Mouse (Mus musculus) adrenal gland, adult 2 months (tissue): Measurements from ENCODE around the gene Eif2s2. TPM values are rescaled to one million over a fixed set of nuclear protein-coding genes. Genes with fewer than 3 reads are reported as not detected.
"Not testable (repeated sequence)": the region's sequence is repeated elsewhere in the genome, so short reads cannot be mapped to it uniquely, and the experiment has no call there.

ENCODE experiments used
- DNase-seq: peaks from one replicate; pipeline ENCODE4 v3.0.0; 2021
- long read RNA-seq: library from polyadenylated mRNA; stranded (forward); transcript quantifications from one replicate; pipeline ENCODE4 v2.0.0, GENCODE M21; 2021
- polyA plus RNA-seq: library from polyadenylated mRNA; depleted of rRNA; stranded (reverse); fragments of >200 nt; gene quantifications from 2 replicates; pipeline ENCODE4 v1.2.3, GENCODE M21; 2012; rRNA removed
- total RNA-seq, 2 experiments: library from RNA; stranded (reverse); gene quantifications; 2 replicates each; pipeline ENCODE4 v1.2.3; 2021

The Eif2s2 gene
- 100 to 1,000 TPM; 106 to 160 TPM for total RNA-seq
- polyA plus RNA-seq, result 2.2 and 3.1 TPM in 2 replicates
- long read RNA-seq, full-length matches to known transcripts, result 173 of 180 reads
- long read RNA-seq, partial matches to known transcripts, result 5 of 180 reads
- long read RNA-seq, other reads (novel, unspliced or antisense), result 2 of 180 reads

GRCm38 (mm10) chr2:154892201-154893044 lies at the start of gene Eif2s2:
Gene Eif2s2, minus strand, starts transcription at chr2:154892935.
- DNase-seq, result peak; percentile 98

GRCm38 (mm10) chr2:154941952-154942351 lies 49.2 kb upstream of the Eif2s2 start:
- DNase-seq, result no peak

GRCm38 (mm10) chr2:154937547-154938390 lies 45.0 kb upstream of the Eif2s2 start:
- DNase-seq, result no peak

- no peak for DNase-seq
Measured at GRCm38 (mm10) chr2:154936536-154937155, 43.9 kb upstream of the Eif2s2 start.

- DNase-seq, result no peak
Measured at GRCm38 (mm10) chr2:154936106-154936505, 43.4 kb upstream of the Eif2s2 start.

- DNase-seq, result no peak
Measured at GRCm38 (mm10) chr2:154933884-154934283, 41.1 kb upstream of the Eif2s2 start.

GRCm38 (mm10) chr2:154928298-154928697 lies 35.6 kb upstream of the Eif2s2 start:
- no peak for DNase-seq

GRCm38 (mm10) chr2:154926843-154927242 lies 34.1 kb upstream of the Eif2s2 start:
- no peak for DNase-seq

- no peak for DNase-seq
Measured at GRCm38 (mm10) chr2:154925411-154926031, 32.8 kb upstream of the Eif2s2 start.

- DNase-seq, result not testable (repeated sequence)
Measured at GRCm38 (mm10) chr2:154922134-154922533, 29.4 kb upstream of the Eif2s2 start.

- DNase-seq, result no peak
Measured at GRCm38 (mm10) chr2:154920896-154921295, 28.2 kb upstream of the Eif2s2 start.

GRCm38 (mm10) chr2:154917866-154918641 lies 25.3 kb upstream of the Eif2s2 start:
- DNase-seq, result no peak

- DNase-seq, result no peak
Measured at GRCm38 (mm10) chr2:154916547-154916946, 23.8 kb upstream of the Eif2s2 start.

- no peak for DNase-seq
Measured at GRCm38 (mm10) chr2:154915922-154916541, 23.3 kb upstream of the Eif2s2 start.

- DNase-seq, result no peak
Measured at GRCm38 (mm10) chr2:154909789-154910188, 17.1 kb upstream of the Eif2s2 start.

GRCm38 (mm10) chr2:154908223-154908622 lies 15.5 kb upstream of the Eif2s2 start:
- DNase-seq, result not testable (repeated sequence)

GRCm38 (mm10) chr2:154905796-154906195 lies 13.1 kb upstream of the Eif2s2 start:
- DNase-seq, result no peak

- no peak for DNase-seq
Measured at GRCm38 (mm10) chr2:154902111-154902510, 9.4 kb upstream of the Eif2s2 start.

GRCm38 (mm10) chr2:154899412-154899811 lies 6.7 kb upstream of the Eif2s2 start:
- DNase-seq, result not testable (repeated sequence)

- not testable (repeated sequence) for DNase-seq
Measured at GRCm38 (mm10) chr2:154899004-154899403, 6.3 kb upstream of the Eif2s2 start.
